Mouse (Mus musculus) heart, embryonic 14.5 days (tissue): Measurements from ENCODE around the gene 4933436I01Rik. TPM values are rescaled to one million over a fixed set of nuclear protein-coding genes. Genes with fewer than 3 reads are reported as not detected.

Experiments
- ATAC-seq: fragments of 200-750 bp; cut with Nextera tagmentation; 2 replicates; pipeline ENCODE4 v1.8.0; 2017; ENCODE audit warnings: low read depth, moderate TSS enrichment; ENCODE audit not compliant: insufficient number of reproducible peaks, insufficient read depth, low FRiP score
- H3K27ac ChIP-seq, 2 experiments: fragments of 200-500 bp in 1 of 2; fragments of 300-500 bp in 1 of 2; sonication (generic) in 1 of 2; replicated peaks in 1 of 2; 2 replicates each; pipeline ENCODE4 v1.5.1; 2012 to 2014; ENCODE audit warnings: low read depth in 2 of 2, low read length in 2 of 2, control low read depth in 1 of 2, mild to moderate bottlenecking in 1 of 2, mixed read lengths in 1 of 2; ENCODE audit not compliant: control insufficient read depth in 1 of 2, insufficient read depth in 1 of 2
- H3K27me3 ChIP-seq: fragments of 300-500 bp; sonication (generic); 2 replicates; pipeline ENCODE4 v1.6.1; 2014; ENCODE audit warnings: mild to moderate bottlenecking, low read length, control low read depth; ENCODE audit not compliant: control insufficient read depth, insufficient read depth
- H3K36me3 ChIP-seq: fragments of 300-500 bp; sonication (generic); 2 replicates; pipeline ENCODE4 v1.6.1; 2014; ENCODE audit warnings: mild to moderate bottlenecking, control low read depth, low read length, mixed read lengths; ENCODE audit not compliant: control insufficient read depth, insufficient read depth
- H3K4me1 ChIP-seq, 2 experiments: fragments of 200-500 bp in 1 of 2; fragments of 300-500 bp in 1 of 2; sonication (generic) in 1 of 2; 2 replicates each; pipeline ENCODE4 v1.6.1; 2012 to 2014; ENCODE audit warnings: low read length in 2 of 2, control low read depth in 1 of 2, mixed read lengths in 1 of 2; ENCODE audit not compliant: control insufficient read depth in 2 of 2, insufficient read depth in 2 of 2
- H3K4me2 ChIP-seq: fragments of 300-500 bp; sonication (generic); 2 replicates; pipeline ENCODE4 v1.6.1; 2014; ENCODE audit warnings: mild to moderate bottlenecking, low read length
- H3K4me3 ChIP-seq, 2 experiments: fragments of 200-500 bp in 1 of 2; fragments of 300-500 bp in 1 of 2; sonication (generic) in 1 of 2; 2 replicates each; pipeline ENCODE4 v1.5.1; 2012 to 2014; ENCODE audit warnings: low read length in 2 of 2, mild to moderate bottlenecking in 2 of 2, control low read depth in 1 of 2, low read depth in 1 of 2, moderate library complexity in 1 of 2; ENCODE audit not compliant: control insufficient read depth in 1 of 2, insufficient read depth in 1 of 2
- H3K9ac ChIP-seq: fragments of 300-500 bp; sonication (generic); 2 replicates; pipeline ENCODE4 v1.6.1; 2014; ENCODE audit warnings: mild to moderate bottlenecking, low read length
- H3K9me3 ChIP-seq: fragments of 300-500 bp; sonication (generic); 2 replicates; pipeline ENCODE4 v1.6.1; 2016; ENCODE audit warnings: low read length, control low read depth; ENCODE audit not compliant: control insufficient read depth
- WGBS: fragments of 180-500 bp; shearing (Covaris S2); extraction: QIAGEN DNeasy Blood & Tissue Kit; methylation state at CpG from one replicate; pipeline ENCODE4 v1.1.7; 2014; 5-methylcytosine and 5-hydroxymethylcytosine counted together
- polyA plus RNA-seq: library from polyadenylated mRNA; unstranded; fragments of >200 nt; fragmentation: Nextera tagmentation; extraction: Ambion mirVana; gene quantifications from 2 replicates; pipeline ENCODE4 v1.2.1, GENCODE M21; 2014

Gene 4933436I01Rik
- polyA plus RNA-seq: not detected in 2 replicates

- Histone ChIP-seq H3K27me3 (no peaks in the 10 kb centered on the region), H3K4me2 (no peak within 1 kb of the TSS), H3K4me1 (no peaks in the 10 kb centered on the region; a peak in 2 of 4 replicates), H3K36me3 (no peaks in the 10 kb centered on the region), H3K9ac (no peak within 1 kb of the TSS), H3K4me3 (no peak within 1 kb of the TSS), H3K9me3 (no peaks in the 10 kb centered on the region), H3K27ac (no peak within 1 kb of the TSS)
- WGBS: 64% methylated on average over 1 of the region's 1 CpGs
- ATAC-seq: no peak
Measured at GRCm38 (mm10) chrX:67921350-67921749, at the start of gene 4933436I01Rik. 4933436I01Rik (minus strand) TSS chrX:67921450.

- ATAC-seq: peak; percentile 72
- H3K4me1 ChIP-seq: no peaks in the 10 kb centered on the region; a peak in 2 of 4 replicates
- no peaks in the 10 kb centered on the region for H3K36me3 ChIP-seq
- H3K27ac ChIP-seq: no peak overlapping the region
- no peaks in the 10 kb centered on the region for H3K9me3 ChIP-seq
- H3K4me3 ChIP-seq: no peak overlapping the region
- 29% methylated on average over 1 of the region's 1 CpGs for WGBS
- no peak overlapping the region for H3K9ac ChIP-seq
- no peak overlapping the region for H3K4me2 ChIP-seq
- H3K27me3 ChIP-seq: no peaks in the 10 kb centered on the region
Measured at GRCm38 (mm10) chrX:67924769-67925470, 3.7 kb upstream of the 4933436I01Rik start.

GRCm38 (mm10) chrX:67883406-67883805 lies 37.8 kb downstream of the 4933436I01Rik start:
- H3K27me3 ChIP-seq: no peaks in the 10 kb centered on the region
- no peak for ATAC-seq
- WGBS: 74% methylated on average over 3 of the region's 3 CpGs

More at GRCm38 (mm10) chrX:67883406-67883805, 37.8 kb downstream of the 4933436I01Rik start:
- Histone ChIP-seq H3K36me3 (no peaks in the 10 kb centered on the region), H3K9me3 (no peaks in the 10 kb centered on the region), H3K9ac (no peak overlapping the region), H3K4me3 (no peak overlapping the region), H3K27ac (no peak overlapping the region), H3K4me1 (no peaks in the 10 kb centered on the region), H3K4me2 (no peak overlapping the region)

Other genes starting within 250 kb of the 4933436I01Rik start
- not detected in 2 replicates for gene Gm1140, start 227.9 kb downstream of the 4933436I01Rik start, polyA plus RNA-seq
- not detected in 2 replicates for gene Gm14692, start 225.8 kb downstream of the 4933436I01Rik start, polyA plus RNA-seq